Mouse (Mus musculus) v-Abl transformed pro-B cells (cell line): ENCODE results near the gene Hsf2bp.

Source experiments
- in situ Hi-C, 2 experiments: fragments of 400-800 bp; cut with MboI; formaldehyde crosslinking; loops; one replicate each; pipeline ENCODE4 v1.15.1; 2025; ENCODE audit not compliant: unreplicated experiment in 2 of 2

Gene Hsf2bp

GRCm38 (mm10) chr17:31946436-31946835 is 89.7 kb downstream of the Hsf2bp start:
- in situ Hi-C loops, result loop anchor here in 1 of 2 experiments (25.0 kb wide), 1 partner anchor 984 kb away; the partner anchor contains the start of gene Umodl1

DNA sequence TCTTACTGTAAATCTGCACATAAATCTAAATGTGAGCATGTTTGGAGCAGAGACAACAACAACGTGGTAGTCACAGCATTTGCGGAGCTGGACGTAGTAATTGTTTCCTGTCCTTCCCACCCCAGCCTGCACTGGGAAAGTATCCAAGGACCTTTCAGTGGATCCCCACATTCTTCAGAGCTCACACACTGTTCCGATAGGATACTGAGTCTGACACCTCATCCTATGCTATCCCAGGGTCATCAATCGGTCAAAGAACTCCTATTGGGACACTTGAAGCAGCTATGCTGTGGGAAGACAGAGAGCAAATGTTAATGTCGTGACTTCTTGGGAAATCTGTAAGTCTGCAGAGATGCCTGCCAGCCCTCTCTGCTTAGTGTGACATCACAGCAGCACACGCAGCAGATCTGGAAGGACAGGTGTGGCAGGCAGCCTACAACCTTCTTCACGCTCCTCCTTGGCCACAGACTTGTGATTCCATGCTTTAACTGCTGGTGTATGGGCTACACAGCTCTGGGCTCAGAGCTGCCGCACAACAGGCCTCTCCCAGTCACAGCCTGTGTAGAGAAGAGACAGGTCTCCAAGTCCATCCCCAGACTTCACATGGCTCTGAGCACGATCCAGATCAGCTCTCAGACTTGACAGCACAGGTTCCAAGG is 92.1 kb downstream of the Hsf2bp start:
- in situ Hi-C loops, result loop anchor here in 1 of 2 experiments (25.0 kb wide), 1 partner anchor 982 kb away; the partner anchor contains the start of gene Umodl1

GRCm38 (mm10) chr17:31941616-31942015 is 94.5 kb downstream of the Hsf2bp start:
- in situ Hi-C loops, result loop anchor here in 1 of 2 experiments (25.0 kb wide), 1 partner anchor 979 kb away; the partner anchor contains the start of gene Umodl1

DNA sequence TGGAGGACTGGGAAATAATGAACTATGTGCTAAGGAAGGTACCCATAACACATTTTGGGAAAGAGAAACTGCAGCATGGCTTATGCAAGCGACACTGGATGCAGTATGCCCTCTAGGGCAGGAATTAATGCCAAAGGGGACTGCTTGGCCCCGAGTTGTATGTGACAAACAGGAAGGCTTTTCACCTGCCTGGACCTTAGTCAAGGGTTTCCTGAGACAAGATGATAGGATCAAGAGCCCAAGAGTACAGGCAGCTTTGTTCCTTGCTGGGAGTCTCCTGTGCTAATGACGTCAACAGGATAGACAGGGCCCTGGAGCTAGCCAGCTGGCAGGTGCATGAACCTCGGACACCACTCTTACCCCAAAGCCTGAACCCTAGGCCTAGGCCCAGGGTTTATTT is 95.5 kb downstream of the Hsf2bp start:
- in situ Hi-C loops, result loop anchor here in 1 of 2 experiments (25.0 kb wide), 1 partner anchor 978 kb away; the partner anchor contains the start of gene Umodl1

- in situ Hi-C loops, result loop anchor here in 1 of 2 experiments (25.0 kb wide), 1 partner anchor 977 kb away; the partner anchor contains the start of gene Umodl1
These were observed 96.7 kb downstream of the Hsf2bp start for GRCm38 (mm10) chr17:31939292-31940060.

DNA sequence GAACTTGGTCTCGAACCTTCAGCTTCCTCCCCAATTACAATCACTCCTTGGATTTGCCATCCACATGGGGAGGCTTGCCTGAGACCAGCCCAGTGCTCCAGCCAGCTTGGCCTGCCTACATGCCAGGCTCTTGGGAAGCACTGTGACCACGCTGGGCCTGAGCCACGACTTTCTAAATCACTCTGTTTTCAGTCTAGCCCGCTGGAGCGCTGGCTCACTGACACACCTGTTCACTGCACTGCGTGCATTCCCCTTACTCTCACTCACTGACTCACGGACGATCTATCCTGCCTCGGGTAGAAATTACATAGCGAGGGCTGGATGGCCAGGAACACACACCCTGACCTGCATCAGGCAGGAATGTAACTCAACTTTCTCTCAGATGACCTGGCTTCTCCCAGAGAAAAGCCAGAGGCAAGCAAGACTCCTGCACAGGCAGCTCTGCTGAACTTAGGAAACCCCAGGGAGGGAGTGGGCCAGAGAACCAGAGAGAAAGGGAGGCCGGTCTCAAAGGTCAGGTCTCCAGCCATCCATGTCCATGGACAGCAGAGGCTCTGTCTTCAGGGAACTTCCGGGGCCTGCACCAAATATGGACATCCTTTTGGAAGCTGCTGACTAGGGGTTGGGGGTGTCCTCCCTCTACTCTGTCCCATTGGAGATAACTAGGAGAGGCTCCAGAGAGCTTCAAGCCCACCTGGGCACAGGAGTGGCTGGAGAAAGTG is 97.4 kb downstream of the Hsf2bp start:
- in situ Hi-C loops, result loop anchor here in 1 of 2 experiments (25.0 kb wide), 1 partner anchor 976 kb away; the partner anchor contains the start of gene Umodl1

- in situ Hi-C loops, result loop anchor here in 1 of 2 experiments (25.0 kb wide), 1 partner anchor 975 kb away; the partner anchor contains the start of gene Umodl1
These were observed 99.0 kb downstream of the Hsf2bp start for GRCm38 (mm10) chr17:31937141-31937554.

- in situ Hi-C loops, result loop anchor here in 1 of 2 experiments (25.0 kb wide), 1 partner anchor 974 kb away; the partner anchor contains the start of gene Umodl1
These were observed 100.3 kb downstream of the Hsf2bp start for GRCm38 (mm10) chr17:31935841-31936240.

DNA sequence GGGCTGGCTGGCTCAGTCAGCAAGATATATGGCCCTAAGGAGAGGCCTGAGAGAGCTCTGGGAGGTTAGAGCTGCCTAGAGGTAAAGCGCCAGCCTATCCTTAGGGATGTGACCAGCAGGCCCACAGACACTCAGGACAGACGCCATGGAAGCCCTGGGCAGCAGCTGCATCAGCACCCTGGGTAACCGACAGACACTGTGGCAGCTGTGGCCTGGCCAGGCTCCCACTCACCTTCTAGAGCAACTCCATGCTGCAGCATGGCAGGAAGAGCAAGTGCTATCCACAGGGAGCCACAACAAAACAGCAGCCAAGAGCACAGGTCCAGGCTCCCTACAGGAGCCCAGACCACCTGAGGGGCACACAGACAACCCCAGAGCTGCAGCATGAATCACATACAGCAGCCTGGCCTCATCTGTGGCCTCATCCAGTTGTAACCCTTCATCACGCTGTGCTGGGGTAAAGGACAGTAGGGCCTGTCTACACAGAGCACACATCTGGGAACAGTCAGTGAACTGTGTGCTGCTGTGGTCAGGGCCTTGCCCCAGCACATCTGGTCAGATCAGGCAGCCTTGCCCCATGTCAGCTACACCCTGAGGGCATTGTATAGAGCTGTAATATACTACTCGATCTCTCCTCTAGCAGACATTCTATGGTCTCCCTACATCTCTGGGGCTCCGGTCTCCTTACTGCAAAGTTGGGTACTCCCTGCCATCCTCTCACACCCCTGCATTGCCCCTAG is 100.9 kb downstream of the Hsf2bp start:
- in situ Hi-C loops, result loop anchor here in 1 of 2 experiments (25.0 kb wide), 1 partner anchor 973 kb away; the partner anchor contains the start of gene Umodl1

- in situ Hi-C loops, result loop anchor here in 1 of 2 experiments (25.0 kb wide), 1 partner anchor 972 kb away; the partner anchor contains the start of gene Umodl1
These were observed 102.2 kb downstream of the Hsf2bp start for GRCm38 (mm10) chr17:31933956-31934355.

GRCm38 (mm10) chr17:31931499-31931898 is 104.7 kb downstream of the Hsf2bp start:
- in situ Hi-C loops, result loop anchor here in 1 of 2 experiments (25.0 kb wide), 1 partner anchor 969 kb away; the partner anchor contains the start of gene Umodl1

DNA sequence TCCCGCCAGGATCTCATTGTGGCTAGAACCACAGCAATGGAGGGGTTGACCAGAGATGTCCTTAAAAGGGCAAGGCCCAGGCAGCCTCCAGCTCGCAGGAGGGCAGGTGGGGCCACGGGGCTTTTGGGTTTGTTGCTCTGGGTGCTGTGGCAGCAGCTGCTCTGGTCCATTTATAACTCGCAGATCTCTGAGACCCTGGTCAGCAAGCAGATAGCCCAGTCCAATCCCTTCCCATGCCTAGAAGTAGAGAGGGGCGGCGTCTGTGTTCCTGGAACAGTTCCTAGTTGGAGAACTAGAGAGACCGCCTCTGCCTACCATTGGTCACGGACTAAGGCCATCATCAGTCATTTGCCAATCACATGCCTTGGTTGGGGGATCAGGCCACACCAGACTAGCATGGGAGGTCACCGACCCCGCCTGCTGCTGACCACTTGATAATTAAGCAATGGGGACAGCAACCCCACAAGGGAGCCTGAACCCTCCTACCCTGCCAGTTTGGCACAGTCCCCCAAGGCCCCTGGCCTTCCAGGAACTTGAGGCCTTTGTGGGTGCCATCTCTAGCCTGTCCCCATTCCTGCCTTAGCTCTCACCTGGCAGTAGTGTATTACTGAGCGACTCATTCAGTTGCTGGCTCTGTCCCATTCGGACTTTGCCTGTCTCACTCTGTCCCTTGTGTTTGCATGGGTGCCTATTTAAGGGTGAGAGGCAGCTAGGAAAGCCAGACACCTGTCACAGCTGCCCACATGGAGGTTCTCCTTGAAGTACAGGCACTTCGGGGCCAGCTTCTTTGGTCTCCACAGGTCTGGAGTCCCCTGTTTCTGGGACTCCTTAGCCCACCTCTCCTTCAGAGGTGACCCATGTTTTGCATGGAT is 106.1 kb downstream of the Hsf2bp start:
- in situ Hi-C loops, result loop anchor here in 1 of 2 experiments (25.0 kb wide), 1 partner anchor 968 kb away; the partner anchor contains the start of gene Umodl1

GRCm38 (mm10) chr17:31929032-31929431 is 107.1 kb downstream of the Hsf2bp start:
- in situ Hi-C loops, result loop anchor here in 1 of 2 experiments (25.0 kb wide), 1 partner anchor 967 kb away; the partner anchor contains the start of gene Umodl1

DNA sequence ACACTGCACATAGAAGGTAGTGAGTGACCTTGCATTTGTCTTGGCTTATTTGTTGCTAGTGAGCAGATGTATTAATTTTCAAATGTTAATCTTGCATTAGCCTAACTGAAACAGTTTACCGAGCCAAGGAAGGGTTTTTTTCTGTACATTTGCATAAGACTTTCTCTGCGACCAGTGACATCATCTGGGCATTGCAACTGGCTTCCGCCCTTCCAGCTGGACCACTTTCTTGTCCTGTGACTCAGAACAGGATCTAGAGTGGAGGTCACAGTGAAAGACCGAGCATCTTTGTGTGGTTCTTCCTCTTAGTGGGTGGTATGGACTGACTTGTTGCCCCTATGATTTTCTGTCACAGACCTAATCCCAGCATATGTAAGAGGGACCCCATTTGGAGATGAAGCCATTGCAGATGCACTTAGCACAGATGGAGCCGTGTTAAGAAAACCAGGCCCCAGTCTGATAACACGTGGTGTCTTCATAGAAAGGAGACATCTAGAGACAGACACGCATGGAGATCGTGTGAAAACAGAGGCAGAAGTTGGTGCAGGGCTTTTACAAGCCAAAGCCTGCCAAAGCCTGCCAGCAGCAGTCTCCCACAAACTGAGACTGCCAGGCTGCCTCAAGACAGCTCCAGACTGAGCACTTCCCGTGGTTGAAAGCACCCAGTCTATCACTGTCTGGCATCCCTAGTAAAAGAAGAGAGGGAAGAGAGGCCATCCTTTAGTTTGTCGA is 108.1 kb downstream of the Hsf2bp start:
- in situ Hi-C loops, result loop anchor here in 1 of 2 experiments (25.0 kb wide), 1 partner anchor 966 kb away; the partner anchor contains the start of gene Umodl1

DNA sequence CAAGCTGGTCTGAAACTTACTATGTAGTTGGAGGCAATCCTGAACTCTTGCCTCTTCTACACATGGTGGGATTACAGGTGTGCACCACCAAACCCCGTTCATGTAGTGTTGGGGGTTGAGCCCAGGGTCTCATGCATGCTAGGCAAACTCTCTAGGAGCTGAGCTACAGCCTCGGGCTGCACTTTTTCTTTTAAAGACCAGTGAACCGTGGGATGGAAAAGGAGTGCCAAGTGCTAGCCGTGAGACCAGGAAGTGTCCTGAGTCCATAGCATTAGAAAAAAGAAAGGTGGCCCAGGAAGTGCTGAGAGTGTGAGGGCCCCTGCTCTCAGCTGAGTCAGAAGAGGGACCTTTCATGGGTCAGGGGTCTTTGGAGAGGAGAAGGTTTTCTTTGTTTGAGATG is 111.9 kb downstream of the Hsf2bp start:
- in situ Hi-C loops, result no loop called here

GRCm38 (mm10) chr17:31923310-31923970 is 112.7 kb downstream of the Hsf2bp start:
- in situ Hi-C loops, result no loop called here

- in situ Hi-C loops, result no loop called here
These were observed 115.5 kb downstream of the Hsf2bp start for GRCm38 (mm10) chr17:31920589-31921190.
